Mouse (Mus musculus) cerebellum, adult 9-10 months (tissue): Measurements from ENCODE around the gene Camta1.
A peak's percentile ranks its signal among the peaks of the same experiment; 100 is the strongest.

Experiments used
- DNase-seq: peaks from one replicate; pipeline ENCODE4 v3.0.0; 2022

The Camta1 gene

DNA sequence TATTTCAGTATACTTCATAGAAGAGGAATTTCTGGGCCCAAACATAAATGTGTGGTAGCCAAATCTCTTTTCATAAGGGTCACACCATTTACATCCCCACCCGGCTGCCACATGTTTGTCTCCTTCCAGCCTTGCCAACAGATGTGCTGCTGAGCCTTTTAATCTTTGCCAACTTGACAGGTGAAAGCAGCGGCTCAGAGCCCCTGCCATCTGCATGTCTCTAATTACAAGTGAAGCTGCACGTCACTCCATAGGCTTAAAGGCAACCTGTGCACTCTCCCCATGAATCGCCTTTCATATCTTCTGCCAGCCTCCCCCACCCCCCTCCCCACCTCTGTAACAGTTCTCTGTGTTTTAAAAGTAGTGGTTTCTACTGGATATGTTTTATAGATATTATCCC, 351.3 kb downstream of the Camta1 start:
- DNase-seq, result no peak

DNA sequence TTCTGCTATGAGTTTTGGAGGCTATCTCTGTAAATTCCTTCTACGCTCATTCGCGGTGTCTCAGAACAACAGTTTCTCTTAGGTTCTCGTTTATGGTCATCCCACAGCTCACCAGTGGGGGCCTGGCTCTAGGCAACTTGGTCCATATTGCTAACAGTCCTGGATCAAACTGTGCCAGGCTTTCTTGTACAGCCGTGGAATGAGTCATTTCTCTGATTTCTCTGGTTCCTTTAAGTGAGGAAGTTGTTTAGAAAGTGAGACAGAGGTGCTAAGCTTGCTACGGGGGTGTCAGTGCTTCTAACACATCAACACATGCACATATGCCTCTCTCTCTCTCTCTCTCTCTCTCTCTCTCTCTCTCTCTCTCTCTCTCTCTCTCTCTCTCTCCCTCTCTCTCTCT, 355.0 kb downstream of the Camta1 start:
- DNase-seq, result no peak

GRCm38 (mm10) chr4:151498481-151499276, 363.0 kb downstream of the Camta1 start:
- DNase-seq, result no peak

DNA sequence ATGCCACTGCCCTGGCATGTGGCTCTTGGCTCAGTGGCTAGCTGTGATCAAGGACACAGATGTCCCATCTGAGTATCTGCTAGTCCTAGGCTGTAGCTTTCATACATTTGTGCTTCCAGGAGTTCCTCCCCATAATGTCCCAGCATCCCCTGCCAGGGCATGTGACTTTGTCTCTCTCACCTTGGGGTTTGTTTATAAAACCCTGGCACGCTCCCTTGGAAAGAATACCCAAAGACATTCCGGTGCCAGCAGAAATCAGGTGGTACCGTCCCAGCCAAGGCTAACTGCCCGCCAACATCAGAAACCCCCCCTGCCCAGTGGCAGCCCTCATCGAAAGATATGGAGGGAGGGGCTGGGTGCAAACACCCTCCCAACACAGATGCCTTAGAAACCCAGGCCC, 365.1 kb downstream of the Camta1 start:
- no peak for DNase-seq

- DNase-seq, result no peak
Measured at GRCm38 (mm10) chr4:151495276-151495882, 366.3 kb downstream of the Camta1 start.

GRCm38 (mm10) chr4:151492786-151493185, 368.9 kb downstream of the Camta1 start:
- peak; percentile 57 for DNase-seq

- no peak for DNase-seq
Measured at GRCm38 (mm10) chr4:151483977-151484313, 377.7 kb downstream of the Camta1 start.

- peak; percentile 77 for DNase-seq
Measured at GRCm38 (mm10) chr4:151483299-151483976, 378.2 kb downstream of the Camta1 start.

- DNase-seq, result no peak
Measured at GRCm38 (mm10) chr4:151480928-151481327, 380.7 kb downstream of the Camta1 start.

- DNase-seq, result no peak
Measured at GRCm38 (mm10) chr4:151477950-151478349, 383.7 kb downstream of the Camta1 start.

DNA sequence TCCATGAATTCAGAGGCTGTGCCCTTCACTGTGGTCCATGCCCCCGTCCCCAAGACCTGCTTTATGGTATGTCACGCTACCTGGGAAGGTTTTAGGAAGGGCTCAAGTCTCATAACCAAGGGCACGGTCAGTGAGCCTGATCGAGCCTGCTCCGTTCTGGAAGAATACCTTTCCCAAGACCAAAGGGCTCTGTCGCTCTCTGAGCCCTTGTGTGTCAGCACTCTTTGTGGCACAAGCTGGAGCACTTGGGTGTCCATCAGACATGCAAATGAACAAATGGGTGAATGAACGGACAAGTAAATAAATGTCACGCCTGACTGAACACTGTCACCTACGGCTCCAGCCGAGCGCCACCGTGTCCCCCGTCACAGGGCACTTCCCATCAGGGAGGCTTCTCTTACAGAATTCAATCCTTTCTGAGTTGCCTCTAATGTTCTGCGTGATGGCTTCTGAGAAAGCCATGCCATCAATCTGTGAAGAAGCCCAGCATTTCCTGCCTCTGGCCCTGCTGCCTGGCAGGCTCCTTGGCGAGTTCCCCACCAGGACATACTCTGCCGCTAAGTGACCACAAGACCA, 386.7 kb downstream of the Camta1 start:
- no peak for DNase-seq

- peak; percentile 32 for DNase-seq
Measured at GRCm38 (mm10) chr4:151471886-151472285, 389.8 kb downstream of the Camta1 start.

- no peak for DNase-seq
Measured at GRCm38 (mm10) chr4:151468381-151468780, 393.3 kb downstream of the Camta1 start.

DNA sequence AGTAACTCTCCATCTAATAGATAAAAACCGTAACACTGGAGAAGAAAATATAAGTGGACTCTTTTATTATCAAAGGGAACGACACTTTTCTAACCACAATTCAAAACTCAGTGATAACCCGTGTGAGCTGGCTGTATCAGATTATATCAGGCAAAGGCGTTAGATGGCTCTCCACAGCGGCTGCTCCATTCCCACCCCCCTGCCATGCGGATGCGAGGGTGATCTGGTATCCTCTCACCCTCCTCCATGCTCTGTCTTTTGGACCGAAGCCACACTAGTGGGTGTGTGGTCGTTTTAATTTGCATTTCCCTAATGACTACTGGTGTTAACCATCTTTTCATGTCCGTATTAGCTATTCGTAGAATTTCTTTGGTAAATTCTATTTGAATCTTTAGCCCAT, 403.0 kb downstream of the Camta1 start:
- no peak for DNase-seq

DNA sequence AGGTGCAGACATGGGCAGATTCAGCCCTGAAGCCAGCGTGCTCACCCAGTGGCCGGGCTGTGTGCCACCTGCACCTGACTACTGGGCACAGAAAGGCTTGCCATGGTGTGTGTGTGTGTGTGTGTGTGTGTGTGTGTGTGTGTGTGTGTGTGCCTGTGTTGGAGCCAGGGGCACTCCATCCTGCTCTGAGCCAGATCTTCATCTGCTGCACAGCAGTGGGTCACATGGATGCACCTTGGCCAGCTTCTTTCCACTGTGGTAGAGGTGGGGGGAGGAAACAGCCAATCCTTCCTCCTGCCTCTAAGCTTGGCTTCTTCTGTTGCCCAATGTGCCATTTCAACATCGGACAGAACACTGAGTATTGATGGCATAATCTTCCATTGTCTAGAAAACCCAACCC, 407.1 kb downstream of the Camta1 start:
- peak; percentile 80 for DNase-seq

GRCm38 (mm10) chr4:151454065-151454464, 407.6 kb downstream of the Camta1 start:
- peak; percentile 26 for DNase-seq

GRCm38 (mm10) chr4:151451885-151452284, 409.8 kb downstream of the Camta1 start:
- no peak for DNase-seq

- no peak for DNase-seq
Measured at GRCm38 (mm10) chr4:151449981-151450380, 411.7 kb downstream of the Camta1 start.

- DNase-seq, result no peak
Measured at GRCm38 (mm10) chr4:151448341-151448740, 413.3 kb downstream of the Camta1 start.

- DNase-seq, result no peak
Measured at GRCm38 (mm10) chr4:151444665-151445064, 417.0 kb downstream of the Camta1 start.

DNA sequence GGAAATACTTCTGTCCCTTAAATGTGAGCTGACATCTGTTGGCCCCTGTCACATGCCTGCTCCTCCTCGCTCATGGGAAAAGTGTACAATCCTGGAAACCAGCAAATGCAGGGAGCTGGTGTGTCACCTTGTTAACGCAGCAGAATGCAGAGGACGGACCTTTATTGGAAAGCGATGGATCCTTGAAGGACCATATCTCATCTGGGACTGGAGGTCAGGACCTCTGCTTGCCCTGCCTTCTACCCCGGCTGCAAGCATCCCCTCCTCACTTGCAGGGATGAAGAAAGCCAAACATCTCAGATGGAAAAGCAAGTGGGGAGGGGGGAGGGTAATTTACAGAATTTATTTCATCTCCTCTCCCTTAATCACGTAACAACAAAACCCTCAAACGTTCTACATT, 423.1 kb downstream of the Camta1 start:
- no peak for DNase-seq

GRCm38 (mm10) chr4:151437859-151438258, 423.8 kb downstream of the Camta1 start:
- DNase-seq, result no peak

- DNase-seq, result no peak
Measured at GRCm38 (mm10) chr4:151425133-151425532, 436.5 kb downstream of the Camta1 start.

DNA sequence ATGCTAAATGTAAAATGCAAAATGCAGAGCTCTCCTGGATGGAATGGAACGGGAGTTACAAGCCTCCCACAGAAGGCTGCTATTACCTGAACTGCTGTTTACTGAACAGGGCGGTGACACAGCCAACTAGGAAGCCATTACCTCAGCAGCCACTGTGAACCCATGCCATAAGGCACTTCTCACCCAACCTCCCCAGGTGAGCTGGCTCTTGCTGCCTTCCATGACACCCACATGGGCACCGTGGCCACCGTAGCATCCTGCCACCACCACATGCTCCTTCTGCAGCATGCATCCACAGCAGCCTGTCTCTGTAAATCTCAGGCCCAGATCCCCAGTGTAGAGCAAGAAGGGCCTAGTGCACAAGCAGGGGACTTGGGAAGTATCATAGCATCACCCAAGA, 438.8 kb downstream of the Camta1 start:
- DNase-seq, result peak; percentile 25
